Mouse (Mus musculus) erythroid progenitor cell, adult 5-6 weeks (primary cell): ENCODE results near the gene Map7d1. TPM values are rescaled to one million over a fixed set of nuclear protein-coding genes. Genes with fewer than 3 reads are reported as not detected.

Experiments used
- ATAC-seq: replicated peaks from 2 replicates; pipeline ENCODE4 v1.8.0; 2016; ENCODE audit warnings: moderate number of reproducible peaks, mild to moderate bottlenecking, moderate TSS enrichment, inconsistent platforms; ENCODE audit not compliant: poor library complexity, low FRiP score, severe bottlenecking
- total RNA-seq, 2 experiments: library from RNA; stranded (forward) in 1 of 2; stranded (reverse) in 1 of 2; fragments of 150-400 nt in 1 of 2; fragments of 186-747, 209-891 nt in 1 of 2; gene quantifications; 2 replicates each; pipeline versions ENCODE4 v1.2.3 to v1.2.4; 2015 to 2017; ENCODE audit warnings: low replicate concordance in 2 of 2

Gene Map7d1
- total RNA-seq (2015; ENCODE audit: low replicate concordance), result 6.7 and 12.3 TPM in 2 replicates
- 6.3 and 8.2 TPM in 2 replicates for total RNA-seq (2017; ENCODE audit: low replicate concordance)

DNA sequence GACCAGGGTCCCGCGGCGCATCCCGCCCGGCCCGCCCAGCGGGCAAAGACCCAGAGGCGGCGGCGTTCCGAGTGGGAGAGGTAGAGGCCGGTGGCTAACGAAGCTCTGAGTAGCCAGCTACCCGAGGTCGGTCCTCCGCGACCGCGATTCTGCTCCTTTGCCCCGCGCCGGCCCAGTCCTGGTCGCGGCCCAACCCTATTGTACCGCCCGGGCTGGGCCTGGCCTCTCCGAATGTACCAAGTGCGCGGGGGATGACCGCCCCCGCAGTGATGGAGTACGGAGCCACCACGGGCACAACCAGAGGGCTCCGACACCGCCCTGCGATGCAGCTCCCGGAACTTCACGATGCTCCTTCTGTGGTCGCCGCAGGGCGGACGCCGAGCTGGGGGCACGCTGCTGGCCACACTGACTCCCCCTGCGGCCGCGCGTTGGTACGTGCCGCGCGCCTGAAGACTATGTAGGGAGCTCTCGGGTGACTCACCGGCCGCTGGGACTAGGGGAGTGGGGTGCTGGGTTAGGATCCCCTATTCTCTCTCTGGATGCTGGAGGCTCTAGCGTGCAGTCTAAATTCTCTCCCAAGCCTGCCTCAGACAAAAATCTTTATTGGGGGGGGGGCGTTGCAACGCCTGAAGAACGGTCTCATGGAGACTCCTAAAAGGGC lies at the start of gene Map7d1:
Gene Map7d1 (minus strand): TSS at position 213 of the 661 bp plus-strand sequence.
- peak; percentile 68 for ATAC-seq

DNA sequence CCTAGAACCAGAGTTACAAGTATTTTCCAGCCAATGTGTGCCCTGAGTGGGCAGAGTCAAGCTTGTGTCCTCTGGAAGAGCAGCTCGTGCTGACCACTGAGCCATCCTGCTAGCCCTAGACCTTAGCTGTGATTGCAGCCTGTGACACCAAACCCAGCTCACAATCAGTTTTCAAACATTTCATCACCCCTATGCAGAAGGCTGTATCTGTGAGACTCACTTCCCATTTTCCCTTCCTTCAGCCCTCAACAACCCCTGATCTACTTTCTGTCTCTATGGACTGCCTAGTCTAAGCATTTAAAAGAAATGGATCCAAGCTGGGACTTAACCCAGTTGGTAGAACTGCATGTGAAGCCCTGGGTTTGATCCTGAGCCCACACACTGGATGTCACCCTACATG lies 49.3 kb upstream of the Map7d1 start:
- ATAC-seq, result no peak

GRCm38 (mm10) chr4:126303877-126304276 lies 47.7 kb upstream of the Map7d1 start:
- ATAC-seq, result no peak

DNA sequence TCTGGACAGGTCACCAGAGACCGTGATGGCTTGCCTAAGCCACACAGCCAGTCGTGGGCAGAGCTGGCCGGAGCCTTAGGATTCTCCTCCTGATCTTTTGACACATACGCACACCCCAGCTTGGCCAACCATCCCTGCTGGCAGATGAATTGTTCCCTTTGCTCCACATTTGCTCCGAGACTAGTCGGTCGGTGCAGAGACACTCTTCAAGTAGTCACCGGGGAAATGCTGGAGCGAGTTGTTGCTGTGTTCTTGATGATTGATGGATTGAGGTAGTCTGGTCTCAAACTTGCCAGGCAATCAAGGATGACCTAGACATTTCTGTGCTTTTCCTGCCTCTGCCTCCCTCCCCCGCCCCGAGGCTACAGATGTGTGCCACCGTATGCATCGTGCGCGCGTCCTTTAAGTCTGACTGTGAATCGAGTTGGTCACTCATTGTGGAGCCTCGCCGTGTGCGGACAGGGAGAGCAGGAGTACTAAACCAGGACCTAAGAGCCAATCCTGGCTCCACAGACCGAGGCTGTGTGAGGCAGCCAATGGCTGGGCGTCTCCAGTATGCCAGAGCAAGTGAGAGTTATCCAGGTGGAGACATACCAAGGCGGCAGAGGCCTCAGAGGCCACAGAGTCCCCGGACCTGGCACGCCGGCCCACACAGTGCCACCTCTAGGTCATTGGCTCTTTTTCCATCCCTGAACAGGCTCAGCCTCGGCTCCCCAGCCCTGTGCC lies 45.6 kb upstream of the Map7d1 start:
- no peak for ATAC-seq

DNA sequence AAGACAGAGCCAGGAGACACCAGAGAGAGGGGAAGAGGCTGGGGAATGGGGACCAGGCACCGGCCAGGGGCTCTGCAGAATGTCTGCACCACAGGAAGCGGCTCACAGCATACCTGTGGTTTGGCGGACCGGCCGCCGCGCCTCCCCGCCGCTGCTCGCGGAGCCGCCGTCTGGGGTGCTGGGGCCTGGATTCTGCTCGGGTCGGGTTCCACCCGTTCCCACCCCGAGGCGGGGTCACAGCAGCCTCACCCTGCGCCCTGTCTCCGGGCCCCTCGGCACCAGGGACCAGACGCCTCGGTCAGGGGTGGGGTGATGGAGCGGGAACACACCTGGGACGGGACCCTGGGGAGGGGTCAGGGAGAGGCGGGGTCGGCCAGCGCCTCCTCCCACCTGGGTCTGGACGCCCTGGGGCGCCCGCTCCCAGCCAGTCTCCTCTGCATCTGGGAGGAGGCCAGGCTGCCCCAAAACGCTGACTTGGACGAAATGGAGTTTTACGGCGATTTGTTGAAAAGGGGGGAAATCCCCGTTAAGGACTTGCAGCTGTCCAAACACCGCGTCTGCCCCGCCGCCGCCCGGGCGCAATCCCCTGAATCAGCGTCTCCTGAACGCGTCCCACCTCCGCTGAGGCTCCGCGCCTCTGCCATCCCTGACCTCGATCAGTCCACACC lies 44.9 kb upstream of the Map7d1 start:
- no peak for ATAC-seq

- no peak for ATAC-seq
Measured at GRCm38 (mm10) chr4:126296617-126297101, 40.5 kb upstream of the Map7d1 start.

- no peak for ATAC-seq
Measured at GRCm38 (mm10) chr4:126295937-126296336, 39.8 kb upstream of the Map7d1 start.

- no peak for ATAC-seq
Measured at GRCm38 (mm10) chr4:126295152-126295551, 39.0 kb upstream of the Map7d1 start.

DNA sequence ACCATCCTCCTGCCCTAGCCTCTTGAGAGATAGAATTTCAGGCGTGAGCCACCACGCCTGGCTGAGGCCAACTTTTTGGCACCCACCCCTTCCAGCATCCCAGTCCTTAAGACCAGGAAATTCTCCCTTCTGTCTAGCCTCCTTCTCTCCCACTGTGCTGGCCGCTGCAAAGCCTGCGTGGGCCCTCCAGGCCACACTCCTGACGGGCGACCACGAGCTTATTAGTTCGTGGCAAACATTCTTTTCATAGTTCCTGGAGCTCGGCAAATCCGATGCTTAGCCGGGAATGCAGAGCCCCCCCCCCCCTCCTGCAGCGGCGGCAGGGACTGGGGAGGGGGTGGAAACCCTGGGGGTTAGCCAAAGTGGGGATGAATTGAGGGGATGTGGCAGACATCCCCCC lies 35.1 kb upstream of the Map7d1 start:
- no peak for ATAC-seq

DNA sequence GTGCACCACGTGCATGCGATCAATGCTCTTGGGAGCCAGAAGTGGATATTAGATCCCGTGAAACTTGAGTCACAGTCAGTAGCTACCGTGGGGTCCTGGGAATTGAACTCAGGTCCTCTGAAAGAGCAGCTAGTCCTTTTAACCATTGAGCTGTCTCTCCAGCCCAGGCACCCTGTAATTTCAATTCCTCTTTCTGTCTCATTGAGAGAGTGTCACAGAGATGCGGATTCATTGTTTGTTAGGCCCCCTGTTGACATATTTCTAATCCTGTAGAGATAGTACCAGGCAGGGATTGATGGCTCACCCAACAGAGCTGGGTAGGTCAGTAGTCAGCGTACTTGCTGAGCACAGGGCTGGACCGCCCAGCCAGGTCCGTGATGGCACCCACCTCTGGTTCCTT lies 34.2 kb upstream of the Map7d1 start:
- no peak for ATAC-seq

DNA sequence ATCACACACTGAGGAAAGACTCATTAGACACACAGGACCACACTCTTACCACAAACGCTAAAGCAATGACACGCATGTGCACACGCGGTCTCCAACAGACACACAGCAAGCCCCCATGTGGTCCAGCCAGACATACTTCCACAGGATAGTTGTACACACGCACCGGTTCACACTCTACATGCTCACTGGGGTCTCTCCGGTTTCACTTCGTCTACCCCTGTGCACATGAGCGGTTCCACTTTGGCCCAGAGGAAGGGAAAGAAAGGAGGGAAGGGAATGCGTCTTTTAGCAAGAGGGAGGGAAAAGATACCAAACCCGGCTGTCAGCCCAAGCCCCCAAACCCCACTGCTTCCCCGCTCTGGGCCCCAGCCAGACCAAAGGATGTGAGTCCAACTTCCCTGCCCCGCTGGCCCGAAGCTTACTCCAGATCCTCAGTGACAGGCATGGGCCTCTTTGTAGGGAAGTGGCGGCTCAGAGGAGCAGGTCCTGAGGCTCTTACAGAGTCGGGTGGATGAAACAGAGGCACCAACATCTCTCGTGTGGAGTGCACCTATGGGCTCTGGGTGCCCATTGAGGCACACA lies 32.0 kb upstream of the Map7d1 start:
- ATAC-seq, result no peak

DNA sequence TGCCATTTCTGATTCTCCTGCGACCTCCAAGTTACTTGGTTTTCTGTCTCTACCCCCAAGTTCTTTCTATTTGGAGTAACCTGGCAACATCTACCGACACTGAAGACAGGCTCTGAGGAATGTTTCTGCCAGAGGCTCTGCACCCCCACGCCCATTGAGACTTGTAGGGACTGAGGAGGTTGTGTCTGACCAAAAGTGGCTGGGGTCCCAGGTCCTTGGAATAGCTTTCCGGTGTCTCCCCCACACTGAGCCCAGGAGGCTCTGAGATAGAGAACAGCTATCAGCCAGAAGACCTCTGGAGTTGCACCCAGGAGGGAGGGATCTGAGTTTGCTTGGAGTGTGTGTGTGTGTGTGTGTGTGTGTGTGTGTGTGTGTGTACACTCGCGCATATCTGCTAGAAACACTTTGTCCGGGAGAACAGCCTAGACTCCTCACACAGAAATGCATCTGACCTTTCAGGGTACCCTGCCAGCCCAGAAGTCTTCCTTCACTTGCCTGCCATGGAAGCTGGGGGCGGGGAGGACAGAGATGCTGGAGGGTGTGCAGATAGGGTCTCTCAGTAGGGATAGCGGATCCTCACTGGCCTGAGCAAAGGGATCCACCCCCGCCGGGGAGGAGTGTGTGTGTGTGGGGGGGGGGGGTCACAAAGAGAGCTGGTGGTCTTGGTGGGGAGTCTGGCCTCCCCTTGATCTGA lies 31.3 kb upstream of the Map7d1 start:
- no peak for ATAC-seq

DNA sequence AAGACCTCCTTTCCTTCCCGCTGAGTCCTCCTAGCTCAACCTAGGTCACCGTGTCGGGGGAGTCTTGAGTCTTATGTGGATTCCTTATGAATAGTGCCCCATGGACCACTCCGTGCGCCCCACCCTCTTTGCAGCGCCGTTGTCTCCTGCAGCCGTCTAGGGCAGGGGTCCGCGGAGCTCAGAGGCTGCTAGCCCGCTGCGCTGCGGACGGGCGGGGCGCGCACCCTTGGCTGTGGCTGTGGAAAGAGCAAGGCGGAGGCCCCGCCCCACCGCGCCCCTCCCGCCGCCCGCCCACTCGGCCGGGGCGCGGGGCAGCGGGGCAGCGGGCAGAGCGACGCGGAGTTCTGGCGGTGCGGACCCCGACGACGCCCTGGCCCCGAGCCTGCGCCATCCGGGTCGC lies 30.3 kb upstream of the Map7d1 start, which contains the start of gene Col8a2:
Gene Col8a2 (plus strand): TSS at position 302 of the 400 bp plus-strand sequence.
- no peak for ATAC-seq

DNA sequence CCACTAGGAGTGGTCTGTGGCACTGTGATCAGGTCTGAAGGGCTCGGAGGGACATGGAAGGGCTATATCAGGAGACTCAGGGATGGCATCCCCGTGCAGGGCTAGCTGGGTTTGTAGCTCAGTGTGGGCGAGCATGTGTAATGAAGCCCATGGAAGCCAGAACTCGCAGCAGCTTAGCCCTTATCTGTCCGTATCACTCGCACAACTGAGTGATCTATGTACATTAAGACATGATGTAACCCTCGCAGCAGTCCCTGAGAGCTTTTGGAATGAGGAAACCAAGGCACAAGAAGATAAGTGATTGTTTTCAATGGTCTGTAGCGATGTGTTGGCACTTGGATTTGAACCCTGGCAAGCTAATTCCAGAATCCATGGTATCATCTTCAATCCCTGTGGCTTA lies 27.4 kb upstream of the Map7d1 start:
- no peak for ATAC-seq

DNA sequence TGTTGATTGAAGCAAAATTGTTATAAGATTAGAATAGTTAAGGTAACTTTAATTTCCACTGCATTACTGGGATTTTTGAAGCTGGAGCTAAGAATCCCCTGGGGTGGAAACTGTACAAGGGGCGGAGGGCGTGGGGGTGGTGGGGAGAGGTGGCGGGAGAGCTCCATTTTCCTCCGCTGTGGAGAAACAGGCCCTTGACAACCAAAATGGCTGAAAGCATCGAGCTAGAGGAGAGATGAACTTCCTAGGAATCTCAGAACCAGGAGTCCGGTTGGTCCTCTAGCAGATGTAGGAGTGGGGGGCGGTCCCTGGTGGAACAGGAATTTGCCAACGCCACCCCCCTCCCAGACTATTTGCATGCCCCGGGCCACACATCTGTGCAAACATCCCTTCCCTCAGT lies 25.6 kb upstream of the Map7d1 start:
- ATAC-seq, result no peak

GRCm38 (mm10) chr4:126278961-126279360 lies 22.8 kb upstream of the Map7d1 start:
- ATAC-seq, result no peak

DNA sequence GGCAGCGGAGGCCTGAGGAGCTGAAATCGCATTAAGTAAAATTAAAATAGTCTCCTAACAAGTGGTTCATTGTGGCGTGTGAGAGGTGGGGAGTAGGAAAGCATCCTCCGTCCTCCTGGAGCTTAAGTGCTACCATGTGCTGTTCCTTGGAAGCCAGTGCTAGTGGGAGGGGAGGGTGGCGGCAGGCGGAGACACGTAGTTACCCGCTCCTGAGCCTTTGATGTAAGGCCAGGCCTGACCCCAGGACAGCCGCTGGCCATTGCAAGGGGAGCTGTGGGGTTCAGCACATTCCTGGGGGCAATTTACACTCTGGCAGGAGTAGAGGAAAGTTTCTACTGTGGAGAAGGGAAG lies 22.4 kb upstream of the Map7d1 start:
- no peak for ATAC-seq

DNA sequence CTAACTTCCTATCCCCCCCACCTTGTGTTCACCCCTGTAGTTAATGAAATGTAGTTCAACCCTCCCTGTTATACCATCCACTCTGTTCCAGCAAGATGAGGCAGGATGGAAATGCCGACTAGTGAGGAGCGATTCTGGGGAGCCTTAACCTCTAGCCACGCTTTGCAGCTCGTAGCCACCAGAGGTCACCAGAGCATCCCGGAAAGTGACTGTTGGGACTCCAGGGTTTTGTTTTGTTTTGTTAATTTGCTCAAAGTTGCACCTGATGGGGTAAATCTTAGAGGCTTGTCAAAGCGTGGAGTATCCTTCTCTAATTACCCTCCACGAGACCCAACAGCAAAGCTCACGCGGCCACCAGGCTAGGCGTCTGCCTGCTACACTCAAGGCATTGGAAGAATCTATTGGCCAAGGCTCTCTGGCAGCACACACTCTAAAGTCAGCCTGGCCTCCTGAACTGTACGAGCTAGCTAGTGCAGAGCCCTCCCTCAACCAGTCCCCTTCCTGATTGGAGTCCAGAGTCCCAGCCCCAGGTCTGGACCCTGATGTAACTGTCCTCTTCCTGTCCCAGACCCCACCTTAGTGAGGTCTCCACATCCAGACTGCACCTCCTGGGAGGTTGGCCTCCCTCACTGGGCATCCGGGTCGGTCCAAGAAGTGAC lies 21.9 kb upstream of the Map7d1 start:
- 0 out of 2 replicates have a peak, but pooled peaks have one; percentile 40 for ATAC-seq

DNA sequence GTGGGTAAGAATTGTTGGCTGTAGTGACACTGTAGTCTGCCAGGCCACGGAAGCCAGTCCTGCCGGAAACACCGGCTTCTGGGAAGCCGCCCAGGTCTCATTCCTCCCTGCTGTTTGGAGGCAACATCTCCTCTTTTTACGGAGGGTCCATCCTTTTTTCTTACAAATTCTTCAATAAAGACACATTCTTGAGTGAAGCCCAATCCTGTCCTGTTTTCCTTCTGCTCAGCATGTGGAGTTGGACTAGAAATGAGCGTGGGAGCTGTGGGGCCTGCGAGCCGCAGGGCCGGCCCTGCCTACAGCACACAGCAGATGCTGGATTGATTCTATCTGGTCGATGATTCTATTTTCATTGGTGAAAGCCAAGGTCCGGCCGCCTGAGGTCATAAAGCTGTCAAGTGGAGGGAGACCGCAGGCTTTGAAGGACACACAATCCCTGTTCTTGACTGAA lies 19.6 kb upstream of the Map7d1 start:
- ATAC-seq, result no peak
